Mouse (Mus musculus): ENCODE measurements around the gene Fat3. TPM values are rescaled to one million over a fixed set of nuclear protein-coding genes. Genes with fewer than 3 reads are reported as not detected.

Gene Fat3
- polyA plus RNA-seq, 1 experiment: 10.5 TPM

DNA sequence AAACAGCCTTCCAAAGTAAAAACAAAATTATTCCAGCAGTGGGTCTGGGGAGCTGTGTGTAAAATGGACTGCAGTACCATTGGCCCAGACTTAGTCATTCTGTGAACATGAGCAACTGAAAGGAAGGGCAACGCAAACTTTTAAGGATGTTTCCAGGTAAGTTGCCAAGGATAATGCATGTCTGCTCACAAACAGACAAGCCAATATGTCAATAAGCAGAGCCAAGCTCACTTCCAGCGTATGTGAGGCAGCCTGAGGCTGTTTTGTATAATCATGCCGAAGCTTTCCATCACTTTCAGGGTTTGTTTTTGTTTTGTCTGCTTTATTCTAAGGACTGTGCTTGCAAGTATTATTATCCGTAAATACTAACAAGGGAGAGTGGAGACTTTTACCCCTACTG lies 15.9 kb downstream of the Fat3 start:
- no peak overlapping the region for H3K27ac ChIP-seq (ENCODE audit: insufficient read depth, low read length)
- H3K4me1 ChIP-seq (ENCODE audit: control insufficient read depth, insufficient read depth, low read length): no peaks in the 10 kb centered on the region
- TF ChIP-seq POLR2A (IDR thresholded peaks at IDR 0.05; ENCODE audit: borderline replicate concordance, insufficient read depth, low read length) (no peak), CTCF (IDR thresholded peaks at IDR 0.05; ENCODE audit: borderline replicate concordance, insufficient read depth, low read depth, low read length) (no peak)
- DNase-seq: no peak
- WGBS: 51% methylated on average over 4 of the region's 4 CpGs
- H3K4me3 ChIP-seq (replicated peaks; ENCODE audit: insufficient read depth, low read depth, low read length): no peak overlapping the region
- H3K27me3 ChIP-seq (ENCODE audit: control insufficient read depth, insufficient read depth, low read length): no peaks in the 10 kb centered on the region

DNA sequence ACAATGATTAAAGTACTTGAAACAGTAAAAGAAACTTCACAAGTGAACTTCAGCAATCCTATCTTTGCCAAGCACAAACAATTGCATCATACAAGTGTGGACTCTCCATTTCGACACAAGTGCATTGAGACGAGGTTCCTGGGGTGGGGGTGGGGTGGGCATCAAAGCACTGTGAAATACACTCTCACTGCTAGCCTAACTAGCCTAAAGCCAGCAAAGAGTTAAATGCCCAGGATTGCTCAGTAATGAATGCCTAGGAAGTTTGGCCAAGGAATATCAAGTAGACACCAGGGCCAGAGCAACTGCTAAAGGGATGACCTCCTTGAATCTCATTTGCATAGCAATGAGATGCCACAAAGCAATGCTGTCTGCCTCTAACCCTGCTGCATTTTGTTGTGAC lies 16.3 kb downstream of the Fat3 start:
- peak in 1 of 2 experiments; percentile 16 for DNase-seq
- no peaks in the 10 kb centered on the region for H3K27me3 ChIP-seq (ENCODE audit: control insufficient read depth, insufficient read depth, low read length)
- H3K4me3 ChIP-seq (replicated peaks; ENCODE audit: insufficient read depth, low read depth, low read length): no peak overlapping the region
- 64% methylated on average over 2 of the region's 2 CpGs for WGBS
- no peak overlapping the region for H3K27ac ChIP-seq (ENCODE audit: insufficient read depth, low read length)
- no peaks in the 10 kb centered on the region for H3K4me1 ChIP-seq (ENCODE audit: control insufficient read depth, insufficient read depth, low read length)
- no peak for TF ChIP-seq POLR2A (IDR thresholded peaks at IDR 0.05; ENCODE audit: borderline replicate concordance, insufficient read depth, low read length)
- no peak for TF ChIP-seq CTCF (IDR thresholded peaks at IDR 0.05; ENCODE audit: borderline replicate concordance, insufficient read depth, low read depth, low read length)

DNA sequence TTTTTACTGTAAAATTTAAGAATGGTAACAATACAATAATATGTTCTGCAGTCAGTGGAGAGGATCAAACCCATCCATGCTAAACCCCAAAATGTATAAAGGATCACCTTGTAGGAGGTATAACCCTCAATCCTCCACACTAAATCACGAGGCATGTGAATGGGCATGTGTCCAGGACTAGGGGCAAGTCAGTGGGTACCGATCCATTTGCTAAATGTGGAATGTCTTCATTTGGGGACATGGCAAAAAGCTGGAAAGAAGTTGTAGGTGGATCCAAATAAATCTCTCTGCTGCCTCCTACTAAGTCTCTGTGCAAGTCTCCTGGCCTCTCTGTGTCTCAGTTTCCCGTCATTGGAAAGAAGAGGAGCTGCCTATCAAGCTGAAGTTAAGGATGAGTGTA lies 39.6 kb downstream of the Fat3 start:
- no peak for DNase-seq
- Histone ChIP-seq H3K4me1 (ENCODE audit: control insufficient read depth, insufficient read depth, low read length) (no peaks in the 10 kb centered on the region), H3K27ac (ENCODE audit: insufficient read depth, low read length) (no peak overlapping the region), H3K27me3 (ENCODE audit: control insufficient read depth, insufficient read depth, low read length) (no peaks in the 10 kb centered on the region), H3K4me3 (replicated peaks; ENCODE audit: insufficient read depth, low read depth, low read length) (no peak overlapping the region)
- WGBS: 48% methylated on average over 3 of the region's 3 CpGs
- TF ChIP-seq CTCF (IDR thresholded peaks at IDR 0.05; ENCODE audit: borderline replicate concordance, insufficient read depth, low read depth, low read length): no peak
- TF ChIP-seq POLR2A (IDR thresholded peaks at IDR 0.05; ENCODE audit: borderline replicate concordance, insufficient read depth, low read length): no peak

DNA sequence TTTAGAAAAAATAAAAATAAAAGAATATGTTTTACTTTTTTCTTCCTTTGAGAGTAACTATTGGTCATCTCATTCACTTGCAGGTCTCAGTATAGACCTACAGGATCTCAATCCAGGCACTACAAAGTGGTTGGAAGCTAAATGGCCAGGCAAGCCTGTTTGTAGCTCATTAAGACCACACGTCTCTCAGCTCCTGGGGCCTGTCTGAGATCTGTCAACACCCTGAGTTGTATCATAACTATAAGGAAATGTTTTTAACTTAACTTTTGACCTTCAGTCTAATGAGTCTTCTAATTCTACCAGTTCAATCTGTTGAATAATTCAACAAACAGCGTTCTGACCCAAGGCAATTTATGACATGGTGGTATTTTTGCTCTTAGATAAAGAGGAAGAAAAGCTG lies 40.5 kb downstream of the Fat3 start:
- TF ChIP-seq POLR2A (IDR thresholded peaks at IDR 0.05; ENCODE audit: borderline replicate concordance, insufficient read depth, low read length) (no peak), CTCF (IDR thresholded peaks at IDR 0.05; ENCODE audit: borderline replicate concordance, insufficient read depth, low read depth, low read length) (no peak)
- Histone ChIP-seq H3K27ac (ENCODE audit: insufficient read depth, low read length) (no peak overlapping the region), H3K4me3 (replicated peaks; ENCODE audit: insufficient read depth, low read depth, low read length) (no peak overlapping the region), H3K27me3 (ENCODE audit: control insufficient read depth, insufficient read depth, low read length) (no peaks in the 10 kb centered on the region), H3K4me1 (ENCODE audit: control insufficient read depth, insufficient read depth, low read length) (no peaks in the 10 kb centered on the region)
- 94% methylated on average over 2 of the region's 2 CpGs for WGBS
- DNase-seq: no peak

DNA sequence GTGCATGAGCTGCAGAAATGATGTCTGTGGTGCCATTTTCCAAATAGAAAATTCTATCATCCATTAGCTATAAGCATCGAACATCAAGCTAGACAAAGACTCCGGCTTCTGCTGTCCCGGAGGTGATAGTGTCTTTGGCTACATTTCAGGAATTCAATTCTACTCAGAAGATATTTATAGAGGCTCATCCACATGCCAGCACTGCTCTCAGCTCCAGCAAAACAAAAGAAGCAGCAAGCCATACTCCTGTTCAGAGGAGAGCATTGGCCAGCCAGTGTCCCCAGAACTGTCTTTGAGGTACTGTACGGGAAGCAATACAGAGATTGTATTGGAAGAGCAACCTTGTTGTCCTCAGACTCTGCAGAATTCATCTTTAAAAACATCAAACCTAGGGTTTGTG lies 59.2 kb downstream of the Fat3 start:
- no peak overlapping the region for H3K4me3 ChIP-seq (replicated peaks; ENCODE audit: insufficient read depth, low read depth, low read length)
- H3K27ac ChIP-seq (ENCODE audit: insufficient read depth, low read length): no peak overlapping the region
- peaks cover 5% of the 10 kb centered on the region; the same call in 1 of the 2 replicates for H3K4me1 ChIP-seq (ENCODE audit: control insufficient read depth, insufficient read depth, low read length)
- peak in 1 of 2 experiments; percentile 25 for DNase-seq
- WGBS: 8% methylated on average over 4 of the region's 4 CpGs
- H3K27me3 ChIP-seq (ENCODE audit: control insufficient read depth, insufficient read depth, low read length): no peaks in the 10 kb centered on the region
- TF ChIP-seq CTCF (IDR thresholded peaks at IDR 0.05; ENCODE audit: borderline replicate concordance, insufficient read depth, low read depth, low read length) (no peak), POLR2A (IDR thresholded peaks at IDR 0.05; ENCODE audit: borderline replicate concordance, insufficient read depth, low read length) (no peak)

DNA sequence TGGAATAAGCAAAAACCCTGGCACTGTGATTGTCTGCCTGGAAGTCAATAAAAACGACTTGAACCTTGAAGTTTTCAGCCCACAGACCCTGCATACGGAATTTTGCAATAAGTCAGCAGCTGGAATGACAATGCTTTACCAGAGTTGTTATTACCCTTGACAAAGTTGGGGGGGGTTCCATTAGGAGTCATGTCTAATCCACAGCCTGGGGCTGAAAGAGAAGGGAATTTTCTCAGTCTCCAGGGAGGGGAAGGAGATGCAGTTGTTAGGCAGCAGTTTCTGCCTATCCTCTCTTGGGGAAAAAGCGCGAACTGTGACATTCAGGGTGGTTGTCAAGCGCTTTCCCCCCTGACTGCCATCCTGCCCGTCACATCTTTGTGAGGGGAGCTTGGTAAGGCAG lies 60.4 kb downstream of the Fat3 start:
- no peak for DNase-seq
- no peak overlapping the region for H3K4me3 ChIP-seq (replicated peaks; ENCODE audit: insufficient read depth, low read depth, low read length)
- H3K4me1 ChIP-seq (ENCODE audit: control insufficient read depth, insufficient read depth, low read length): peaks cover 5% of the 10 kb centered on the region; the same call in 1 of the 2 replicates
- WGBS: 78% methylated on average over 6 of the region's 6 CpGs
- no peak overlapping the region for H3K27ac ChIP-seq (ENCODE audit: insufficient read depth, low read length)
- no peaks in the 10 kb centered on the region for H3K27me3 ChIP-seq (ENCODE audit: control insufficient read depth, insufficient read depth, low read length)
- TF ChIP-seq CTCF (IDR thresholded peaks at IDR 0.05; ENCODE audit: borderline replicate concordance, insufficient read depth, low read depth, low read length): no peak
- TF ChIP-seq POLR2A (IDR thresholded peaks at IDR 0.05; ENCODE audit: borderline replicate concordance, insufficient read depth, low read length): no peak

DNA sequence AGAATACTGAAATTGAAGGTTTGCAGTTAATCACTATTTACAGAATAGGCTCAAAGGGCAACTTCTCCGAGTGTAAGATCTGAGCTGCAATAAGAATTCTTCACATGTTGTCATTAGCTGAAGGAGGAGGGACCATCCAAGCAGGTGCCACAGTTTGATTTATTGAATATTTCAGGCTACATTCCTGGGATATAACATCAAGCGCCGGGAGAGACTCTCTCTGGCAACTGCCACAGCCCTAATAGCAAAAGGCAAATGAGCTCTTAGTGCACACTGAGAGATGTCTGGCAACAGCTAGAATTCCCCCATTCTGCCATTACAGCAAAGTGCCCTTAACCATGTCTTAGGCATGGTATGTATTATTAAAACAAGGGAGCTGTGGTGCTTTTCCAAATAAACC lies 61.1 kb downstream of the Fat3 start:
- H3K27me3 ChIP-seq (ENCODE audit: control insufficient read depth, insufficient read depth, low read length): no peaks in the 10 kb centered on the region
- WGBS: 85% methylated on average over 3 of the region's 3 CpGs
- H3K4me1 ChIP-seq (ENCODE audit: control insufficient read depth, insufficient read depth, low read length): peaks cover 5% of the 10 kb centered on the region; the same call in 1 of the 2 replicates
- no peak overlapping the region for H3K4me3 ChIP-seq (replicated peaks; ENCODE audit: insufficient read depth, low read depth, low read length)
- no peak for TF ChIP-seq POLR2A (IDR thresholded peaks at IDR 0.05; ENCODE audit: borderline replicate concordance, insufficient read depth, low read length)
- no peak for TF ChIP-seq CTCF (IDR thresholded peaks at IDR 0.05; ENCODE audit: borderline replicate concordance, insufficient read depth, low read depth, low read length)
- DNase-seq: no peak
- no peak overlapping the region for H3K27ac ChIP-seq (ENCODE audit: insufficient read depth, low read length)

DNA sequence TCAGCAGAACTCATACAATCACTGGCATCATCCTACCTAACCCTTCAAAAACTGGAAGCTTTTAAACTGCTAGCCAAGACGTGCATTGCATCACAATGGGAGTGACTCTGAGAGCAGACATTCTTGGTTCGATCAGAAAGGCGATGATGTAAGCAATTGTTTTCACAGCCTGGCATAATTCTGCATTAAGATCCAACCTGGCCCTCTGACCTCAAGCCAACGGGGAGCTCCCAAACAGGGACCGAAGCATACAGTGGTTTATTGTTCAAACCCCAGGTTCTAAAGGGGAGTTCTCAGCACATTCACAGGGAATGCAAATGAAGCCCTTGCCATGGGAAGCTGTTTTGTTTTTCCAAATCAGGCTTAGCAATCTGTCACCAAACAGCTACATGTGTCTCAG lies 63.3 kb downstream of the Fat3 start:
- Histone ChIP-seq H3K4me1 (ENCODE audit: control insufficient read depth, insufficient read depth, low read length) (peaks cover 5% of the 10 kb centered on the region; the same call in 1 of the 2 replicates), H3K27ac (ENCODE audit: insufficient read depth, low read length) (no peak overlapping the region), H3K27me3 (ENCODE audit: control insufficient read depth, insufficient read depth, low read length) (no peaks in the 10 kb centered on the region), H3K4me3 (replicated peaks; ENCODE audit: insufficient read depth, low read depth, low read length) (no peak overlapping the region)
- no peak for DNase-seq
- WGBS: 45% methylated on average over 5 of the region's 5 CpGs
- TF ChIP-seq CTCF (IDR thresholded peaks at IDR 0.05; ENCODE audit: borderline replicate concordance, insufficient read depth, low read depth, low read length): no peak
- no peak for TF ChIP-seq POLR2A (IDR thresholded peaks at IDR 0.05; ENCODE audit: borderline replicate concordance, insufficient read depth, low read length)

Measured in cerebellum, adult 2 months (tissue).